Mouse (Mus musculus): ENCODE measurements around the gene 2610028H24Rik. TPM values are rescaled to one million over a fixed set of nuclear protein-coding genes. Genes with fewer than 3 reads are reported as not detected.
A peak's percentile ranks its signal among the peaks of the same experiment; 100 is the strongest.

The 2610028H24Rik gene
- polyA plus RNA-seq, 1 experiment from 2014 or later, result not detected

DNA sequence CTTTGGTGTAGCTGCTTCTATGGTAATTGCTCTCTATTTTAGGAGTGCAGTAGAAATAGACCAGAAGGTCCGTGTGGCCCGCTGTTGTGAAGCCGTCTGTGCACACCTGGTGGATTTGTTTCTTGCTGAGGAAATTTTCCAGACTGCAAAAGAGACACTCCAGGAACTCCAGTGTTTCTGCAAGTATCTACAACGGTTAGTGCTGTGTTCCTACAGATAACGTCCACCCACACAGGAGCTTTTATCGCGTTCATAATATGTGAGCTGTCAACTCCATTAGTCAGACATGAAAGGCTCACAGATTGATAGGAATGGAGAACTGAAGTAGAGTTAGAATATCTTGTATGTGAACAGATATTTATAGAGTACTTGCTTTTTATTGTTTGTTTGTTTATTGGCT, 47.5 kb downstream of the 2610028H24Rik start:
- H3K9me3 ChIP-seq (replicated peaks), result no peaks in the 10 kb centered on the region
- no peak overlapping the region for H3K4me2 ChIP-seq
- no peaks in the 10 kb centered on the region for H3K4me1 ChIP-seq
- no peak overlapping the region for H3K4me3 ChIP-seq (replicated peaks)
- H3K36me3 ChIP-seq, result peaks cover 90% of the 10 kb centered on the region
- WGBS, result 86% methylated on average over 7 of the region's 7 CpGs
- ATAC-seq (replicated peaks; ENCODE audit: low FRiP score), result no peak
- no peak overlapping the region for H3K27ac ChIP-seq
- H3K27me3 ChIP-seq, result no peaks in the 10 kb centered on the region
- H3K9ac ChIP-seq, result no peak overlapping the region

- WGBS, result 91% methylated on average over 4 of the region's 4 CpGs
- Histone ChIP-seq H3K4me2 (no peak overlapping the region), H3K27ac (no peak overlapping the region), H3K4me3 (replicated peaks) (no peak overlapping the region), H3K27me3 (no peaks in the 10 kb centered on the region), H3K36me3 (peaks cover 93% of the 10 kb centered on the region), H3K9ac (no peak overlapping the region), H3K9me3 (replicated peaks) (no peaks in the 10 kb centered on the region), H3K4me1 (no peaks in the 10 kb centered on the region)
- ATAC-seq (replicated peaks; ENCODE audit: low FRiP score), result no peak
Measured at GRCm38 (mm10) chr10:76497522-76497921, 48.6 kb downstream of the 2610028H24Rik start.

DNA sequence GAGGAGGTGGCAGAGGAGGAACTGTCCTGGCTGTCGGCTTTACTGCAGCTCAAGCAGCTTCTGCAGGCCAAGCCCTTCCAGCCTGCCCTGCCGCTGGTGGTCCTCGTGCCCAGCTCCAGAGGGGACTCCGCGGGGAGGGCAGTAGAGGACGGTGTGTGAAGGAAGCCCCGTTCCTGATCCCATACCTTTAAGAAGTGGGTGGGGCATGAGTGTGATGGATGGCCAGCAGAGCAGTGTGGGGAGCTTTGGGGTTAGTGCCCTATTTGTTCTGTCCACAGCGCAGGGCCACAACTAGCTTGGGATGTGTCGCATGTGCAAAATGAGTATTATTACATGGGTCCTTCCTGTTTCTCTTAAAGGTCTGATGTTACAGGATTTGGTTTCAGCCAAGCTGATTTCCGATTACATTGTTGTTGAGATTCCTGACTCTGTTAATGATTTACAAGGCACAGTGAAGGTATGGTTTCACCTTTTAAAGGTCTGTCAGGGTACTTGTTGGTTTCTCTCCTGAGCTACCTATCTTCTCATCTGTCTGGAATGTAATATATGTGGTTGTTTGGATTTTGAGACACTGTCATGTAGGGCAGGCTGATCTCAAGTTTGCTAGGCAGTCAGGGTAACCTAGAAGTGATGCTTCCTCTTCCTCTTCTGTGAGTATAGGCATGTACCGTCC, 55.5 kb downstream of the 2610028H24Rik start:
- 77% methylated on average over 11 of the region's 11 CpGs for WGBS
- no peak overlapping the region for H3K9ac ChIP-seq
- H3K4me3 ChIP-seq (replicated peaks), result no peak overlapping the region
- peaks cover 94% of the 10 kb centered on the region for H3K36me3 ChIP-seq
- H3K27ac ChIP-seq, result peak overlapping the region; percentile 10; the same call in 1 of the 2 replicates
- no peaks in the 10 kb centered on the region for H3K9me3 ChIP-seq (replicated peaks)
- H3K4me1 ChIP-seq, result no peaks in the 10 kb centered on the region
- no peak overlapping the region for H3K4me2 ChIP-seq
- H3K27me3 ChIP-seq, result no peaks in the 10 kb centered on the region
- no peak for ATAC-seq (replicated peaks; ENCODE audit: low FRiP score)

DNA sequence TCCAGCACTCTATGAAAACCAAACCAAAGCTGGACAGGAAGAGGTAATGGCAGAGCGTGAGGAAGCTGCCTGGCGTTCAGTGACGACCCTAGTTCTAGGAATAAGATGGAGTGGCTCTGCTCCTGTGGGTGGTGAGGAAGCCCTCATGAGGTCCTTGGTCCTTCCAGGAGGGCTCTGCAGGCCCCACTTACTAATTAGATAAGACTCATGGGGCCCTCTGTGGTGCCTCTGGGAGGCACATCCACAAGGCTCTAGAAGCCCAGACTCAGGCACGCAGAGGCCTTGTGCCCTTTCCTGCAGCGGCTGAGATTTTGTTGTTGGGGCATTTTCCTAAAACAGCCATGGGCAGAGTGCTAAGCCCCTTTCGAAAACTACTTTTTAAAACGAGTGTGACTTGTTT, 57.0 kb downstream of the 2610028H24Rik start:
- Histone ChIP-seq H3K27ac (no peak overlapping the region), H3K4me1 (no peaks in the 10 kb centered on the region), H3K27me3 (no peaks in the 10 kb centered on the region), H3K36me3 (peaks cover 93% of the 10 kb centered on the region), H3K9ac (no peak overlapping the region), H3K4me2 (no peak overlapping the region), H3K9me3 (replicated peaks) (no peaks in the 10 kb centered on the region), H3K4me3 (replicated peaks) (no peak overlapping the region)
- 95% methylated on average over 7 of the region's 7 CpGs for WGBS
- ATAC-seq (replicated peaks; ENCODE audit: low FRiP score), result no peak

Other genes starting within 250 kb of the 2610028H24Rik start
- 54.5 and 58.9 TPM in 2 replicates for gene Prmt2, start 211.2 kb upstream of the 2610028H24Rik start, polyA plus RNA-seq (2015; fragmentation: Nextera tagmentation; extraction: Ambion mirVana)
- gene S100b, start 195.2 kb upstream of the 2610028H24Rik start, polyA plus RNA-seq (2015; fragmentation: Nextera tagmentation; extraction: Ambion mirVana), result 0.50 and 0.84 TPM in 2 replicates
- gene Dip2a, start 103.8 kb upstream of the 2610028H24Rik start, polyA plus RNA-seq (2015; fragmentation: Nextera tagmentation; extraction: Ambion mirVana), result 9.7 and 11.3 TPM in 2 replicates
- not detected in 2 replicates for gene AC141477.1, start 8.6 kb upstream of the 2610028H24Rik start, polyA plus RNA-seq (2015; fragmentation: Nextera tagmentation; extraction: Ambion mirVana)
- gene Pcnt, start 6.3 kb upstream of the 2610028H24Rik start, polyA plus RNA-seq (2015; fragmentation: Nextera tagmentation; extraction: Ambion mirVana), result 13.4 and 16.9 TPM in 2 replicates
- gene Mcm3ap, start 19.8 kb downstream of the 2610028H24Rik start, polyA plus RNA-seq (2015; fragmentation: Nextera tagmentation; extraction: Ambion mirVana), result 50.9 and 52.1 TPM in 2 replicates
- 7.5 and 7.8 TPM in 2 replicates for gene Ybey, start 20.0 kb downstream of the 2610028H24Rik start, polyA plus RNA-seq (2015; fragmentation: Nextera tagmentation; extraction: Ambion mirVana)
- gene Lss, start 82.5 kb downstream of the 2610028H24Rik start, polyA plus RNA-seq (2015; fragmentation: Nextera tagmentation; extraction: Ambion mirVana), result 19.0 and 27.4 TPM in 2 replicates
- not detected in 2 replicates for gene Spatc1l, start 113.2 kb downstream of the 2610028H24Rik start, polyA plus RNA-seq (2015; fragmentation: Nextera tagmentation; extraction: Ambion mirVana)
- gene Ftcd, start 126.6 kb downstream of the 2610028H24Rik start, polyA plus RNA-seq (2015; fragmentation: Nextera tagmentation; extraction: Ambion mirVana), result 0.66 and 0.97 TPM in 2 replicates
- 61.9 and 88.8 TPM in 2 replicates for gene Col6a2, start 174.5 kb downstream of the 2610028H24Rik start, polyA plus RNA-seq (2015; fragmentation: Nextera tagmentation; extraction: Ambion mirVana)